Mouse (Mus musculus) liver, postnatal 0 days (tissue): ENCODE measurements around the gene Trim12a. TPM values are rescaled to one million over a fixed set of nuclear protein-coding genes. Genes with fewer than 3 reads are reported as not detected.

ENCODE experiments used
- polyA plus RNA-seq: library from polyadenylated mRNA; unstranded; fragments of >200 nt; fragmentation: Nextera tagmentation; extraction: Ambion mirVana; gene quantifications from 2 replicates; pipeline ENCODE4 v1.2.1, GENCODE M21; 2015

The Trim12a gene
- polyA plus RNA-seq, 1 experiment from 2014 or later: 5.7 TPM

Other genes starting within 250 kb of the Trim12a start
- gene Olfr644, start 243.6 kb downstream of the Trim12a start, polyA plus RNA-seq: not detected in 2 replicates
- not detected in 2 replicates for gene Olfr645, start 230.0 kb downstream of the Trim12a start, polyA plus RNA-seq
- not detected in 2 replicates for gene Olfr646, start 210.6 kb downstream of the Trim12a start, polyA plus RNA-seq
- not detected in 2 replicates for gene Ubqln5, start 185.6 kb downstream of the Trim12a start, polyA plus RNA-seq
- gene Olfr643, start 178.1 kb downstream of the Trim12a start, polyA plus RNA-seq: not detected in 2 replicates
- gene Ubqln3, start 172.2 kb downstream of the Trim12a start, polyA plus RNA-seq: not detected in 2 replicates
- gene Ubqlnl, start 164.9 kb downstream of the Trim12a start, polyA plus RNA-seq: not detected in 2 replicates
- not detected in 2 replicates for gene Olfm5, start 150.6 kb downstream of the Trim12a start, polyA plus RNA-seq
- gene Olfr648, start 132.1 kb downstream of the Trim12a start, polyA plus RNA-seq: not detected in 2 replicates
- gene Olfr649, start 119.5 kb downstream of the Trim12a start, polyA plus RNA-seq: not detected in 2 replicates
- gene Trim6, start 96.7 kb downstream of the Trim12a start, polyA plus RNA-seq: 0.25 and 0.27 TPM in 2 replicates
- 2.6 and 2.8 TPM in 2 replicates for gene Trim34a, start 71.0 kb downstream of the Trim12a start, polyA plus RNA-seq
- gene Trim5, start 27.4 kb downstream of the Trim12a start, polyA plus RNA-seq: 0.63 and 0.92 TPM in 2 replicates
- gene Trim34b, start 14.0 kb upstream of the Trim12a start, polyA plus RNA-seq: 0.24 TPM in 1 of 2 replicates, not detected in the other
- 1.8 and 1.9 TPM in 2 replicates for gene Trim12c, start 37.9 kb upstream of the Trim12a start, polyA plus RNA-seq
- gene Trim30b, start 54.4 kb upstream of the Trim12a start, polyA plus RNA-seq: 0.49 and 0.53 TPM in 2 replicates
- gene Trim30c, start 85.4 kb upstream of the Trim12a start, polyA plus RNA-seq: 0.38 and 0.50 TPM in 2 replicates
- 4.3 and 5.2 TPM in 2 replicates for gene Trim30a, start 149.7 kb upstream of the Trim12a start, polyA plus RNA-seq
- 1.9 and 2.1 TPM in 2 replicates for gene Trim30d, start 192.4 kb upstream of the Trim12a start, polyA plus RNA-seq
- gene Olfr651, start 234.7 kb upstream of the Trim12a start, polyA plus RNA-seq: not detected in 2 replicates
- not detected in 2 replicates for gene Olfr652, start 245.4 kb upstream of the Trim12a start, polyA plus RNA-seq